Mouse (Mus musculus) embryonic facial prominence, embryonic 10.5 days (tissue): ENCODE results near the gene Cnot11. TPM values are rescaled to one million over a fixed set of nuclear protein-coding genes. Genes with fewer than 3 reads are reported as not detected.
"Not testable (repeated sequence)": the region's sequence is repeated elsewhere in the genome, so short reads cannot be mapped to it uniquely, and the experiment has no call there.

Experiments used
- DNase-seq: peaks from one replicate; pipeline ENCODE4 v3.0.0-alpha.2; 2017; ENCODE audit warnings: low spot score
- H3K27ac ChIP-seq: fragments of 300-500 bp; sonication (generic); replicated peaks from 2 replicates; pipeline ENCODE4 v1.5.1; 2016; ENCODE audit warnings: mild to moderate bottlenecking
- H3K27me3 ChIP-seq: fragments of 300-500 bp; sonication (generic); replicated peaks from 2 replicates; pipeline ENCODE4 v1.6.1; 2016; ENCODE audit warnings: low read depth, mild to moderate bottlenecking; ENCODE audit not compliant: poor library complexity, severe bottlenecking
- H3K36me3 ChIP-seq: fragments of 300-500 bp; sonication (generic); replicated peaks from 2 replicates; pipeline ENCODE4 v1.6.1; 2016; ENCODE audit warnings: mild to moderate bottlenecking, moderate library complexity
- H3K4me1 ChIP-seq: fragments of 300-500 bp; sonication (generic); 2 replicates; pipeline ENCODE4 v1.6.1; 2016
- H3K4me3 ChIP-seq: fragments of 300-500 bp; sonication (generic); 2 replicates; pipeline ENCODE4 v1.5.1; 2016; ENCODE audit warnings: mild to moderate bottlenecking, moderate library complexity
- H3K9me3 ChIP-seq: fragments of 300-500 bp; sonication (generic); 2 replicates; pipeline ENCODE4 v1.6.1; 2016; ENCODE audit warnings: mild to moderate bottlenecking
- WGBS: fragments of 180-500 bp; shearing (Covaris S2); methylation state at CpG from one replicate; pipeline ENCODE4 v1.1.7; 2016; 5-methylcytosine and 5-hydroxymethylcytosine counted together
- polyA plus RNA-seq: library from polyadenylated mRNA; unstranded; fragments of >200 nt; fragmentation: Nextera tagmentation; extraction: Ambion mirVana; gene quantifications from 2 replicates; pipeline ENCODE4 v1.2.1, GENCODE M21; 2016

Gene Cnot11
- polyA plus RNA-seq, 1 experiment from 2014 or later, result 23.2 TPM

DNA sequence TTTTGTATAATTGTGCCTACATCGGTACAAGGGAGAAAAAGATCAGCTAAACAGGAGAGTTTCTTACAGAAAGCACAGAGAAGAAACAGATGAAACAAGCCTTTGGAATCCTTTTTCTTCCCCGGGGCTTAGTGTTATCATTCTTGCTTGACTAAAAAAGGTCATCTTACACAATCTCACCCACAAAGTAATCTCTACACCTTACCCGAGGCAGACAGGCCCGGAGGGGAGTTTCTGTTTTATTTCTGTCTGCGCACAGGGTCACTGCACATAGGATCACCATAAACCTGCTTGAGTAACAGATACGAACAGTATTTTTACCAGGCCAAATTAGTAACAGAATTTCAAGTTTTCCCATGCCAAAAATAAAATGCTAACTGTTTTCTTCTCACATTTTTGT lies 36.9 kb downstream of the Cnot11 start:
- no peak for DNase-seq
- 66% methylated on average over 6 of the region's 6 CpGs for WGBS
- Histone ChIP-seq H3K27me3 (no peaks in the 10 kb centered on the region), H3K36me3 (peaks cover 20% of the 10 kb centered on the region), H3K27ac (no peak overlapping the region), H3K4me1 (peaks cover 30% of the 10 kb centered on the region), H3K4me3 (no peak overlapping the region), H3K9me3 (no peaks in the 10 kb centered on the region)

GRCm38 (mm10) chr1:39573890-39574289 lies 39.1 kb downstream of the Cnot11 start:
- H3K4me3 ChIP-seq, result no peak overlapping the region
- H3K27ac ChIP-seq, result no peak overlapping the region
- no peaks in the 10 kb centered on the region for H3K27me3 ChIP-seq
- 90% methylated on average over 7 of the region's 7 CpGs for WGBS
- no peaks in the 10 kb centered on the region for H3K9me3 ChIP-seq
- peaks cover 47% of the 10 kb centered on the region for H3K4me1 ChIP-seq
- no peak for DNase-seq
- peaks cover 20% of the 10 kb centered on the region for H3K36me3 ChIP-seq

- Histone ChIP-seq H3K27ac (peak overlapping the region; percentile 97), H3K27me3 (no peaks in the 10 kb centered on the region), H3K9me3 (no peaks in the 10 kb centered on the region), H3K4me1 (peaks cover 54% of the 10 kb centered on the region), H3K4me3 (peak overlapping the region; percentile 85), H3K36me3 (peaks cover 5% of the 10 kb centered on the region)
- DNase-seq, result no peak
- WGBS, result 26% methylated on average over 8 of the region's 8 CpGs
Measured at GRCm38 (mm10) chr1:39575778-39576375, 41.1 kb downstream of the Cnot11 start.

GRCm38 (mm10) chr1:39576431-39577243 lies 41.8 kb downstream of the Cnot11 start:
- peaks cover 54% of the 10 kb centered on the region for H3K4me1 ChIP-seq
- no peaks in the 10 kb centered on the region for H3K9me3 ChIP-seq
- under 1% methylated on average over 88 of the region's 88 CpGs for WGBS
- peaks cover 5% of the 10 kb centered on the region for H3K36me3 ChIP-seq
- no peaks in the 10 kb centered on the region for H3K27me3 ChIP-seq
- H3K27ac ChIP-seq, result peak overlapping the region; percentile 97
- peak overlapping the region; percentile 85 for H3K4me3 ChIP-seq
- peak; percentile 79 for DNase-seq

DNA sequence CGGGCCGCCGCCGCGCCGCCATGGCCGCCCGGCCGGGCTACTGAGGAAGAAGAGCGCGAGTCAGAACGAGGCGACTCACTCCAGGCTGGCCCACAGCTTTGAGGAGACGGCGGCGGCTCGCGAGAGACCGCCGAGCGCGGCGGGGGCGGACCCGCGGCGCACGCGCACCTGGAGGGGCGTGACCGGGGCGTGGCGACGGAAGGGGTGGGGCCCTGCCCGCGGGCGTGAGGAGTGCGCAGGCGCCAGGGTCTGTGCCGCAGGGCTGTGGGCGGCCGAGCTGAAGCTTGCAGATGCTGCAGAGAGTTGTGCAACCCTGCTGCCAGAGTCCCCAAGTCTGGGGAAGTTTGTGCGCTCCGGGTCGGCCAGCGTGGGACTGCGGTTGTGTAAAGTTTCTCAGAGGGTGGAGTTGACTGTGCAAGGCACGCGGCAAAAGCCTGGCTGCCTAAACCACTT lies 42.5 kb downstream of the Cnot11 start, which contains the start of gene Rnf149:
TSS of gene Rnf149 (minus strand) at position 153 of the 453 bp plus-strand sequence.
- peak within 1 kb of the TSS; percentile 97 for H3K27ac ChIP-seq
- WGBS, result under 1% methylated on average over 49 of the region's 49 CpGs

GRCm38 (mm10) chr1:39578446-39578845 lies 43.7 kb downstream of the Cnot11 start:
- no peak for DNase-seq
- H3K4me3 ChIP-seq, result no peak overlapping the region
- no peaks in the 10 kb centered on the region for H3K9me3 ChIP-seq
- WGBS, result 84% methylated on average over 5 of the region's 5 CpGs
- peak overlapping the region; percentile 44; the same call in 1 of the 2 replicates for H3K27ac ChIP-seq
- no peaks in the 10 kb centered on the region for H3K27me3 ChIP-seq
- no peaks in the 10 kb centered on the region for H3K36me3 ChIP-seq
- peaks cover 49% of the 10 kb centered on the region for H3K4me1 ChIP-seq

More for the DNA sequence above, 42.5 kb downstream of the Cnot11 start, which contains the start of gene Rnf149:
- peak; percentile 99 for DNase-seq
- Histone ChIP-seq H3K36me3 (peaks cover 3% of the 10 kb centered on the region), H3K4me1 (peaks cover 53% of the 10 kb centered on the region), H3K9me3 (no peaks in the 10 kb centered on the region), H3K4me3 (peak within 1 kb of the TSS; percentile 85), H3K27me3 (no peaks in the 10 kb centered on the region)

DNA sequence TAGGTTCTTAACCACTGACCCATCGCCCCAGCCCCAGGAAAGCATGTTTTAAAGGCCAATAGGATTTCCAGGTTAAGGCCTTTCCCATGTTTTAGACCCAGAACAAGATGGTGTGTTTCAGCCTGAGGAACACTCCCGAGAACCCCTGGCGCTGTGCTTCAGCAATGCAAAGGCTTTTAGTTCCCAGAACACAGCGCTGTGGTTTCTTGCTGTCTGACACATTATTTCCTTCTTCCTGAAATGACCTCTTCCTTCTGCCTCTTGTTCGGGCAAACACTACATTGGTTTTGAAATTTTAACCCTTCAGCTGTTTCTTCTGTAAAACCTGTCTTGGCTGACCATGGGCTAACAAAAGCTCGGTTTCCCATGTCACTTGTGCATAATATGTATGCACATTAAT lies 44.3 kb downstream of the Cnot11 start:
- Histone ChIP-seq H3K36me3 (no peaks in the 10 kb centered on the region), H3K4me3 (no peak overlapping the region), H3K27me3 (no peaks in the 10 kb centered on the region), H3K9me3 (no peaks in the 10 kb centered on the region), H3K27ac (no peak overlapping the region), H3K4me1 (peaks cover 48% of the 10 kb centered on the region)
- no peak for DNase-seq
- 82% methylated on average over 6 of the region's 6 CpGs for WGBS

DNA sequence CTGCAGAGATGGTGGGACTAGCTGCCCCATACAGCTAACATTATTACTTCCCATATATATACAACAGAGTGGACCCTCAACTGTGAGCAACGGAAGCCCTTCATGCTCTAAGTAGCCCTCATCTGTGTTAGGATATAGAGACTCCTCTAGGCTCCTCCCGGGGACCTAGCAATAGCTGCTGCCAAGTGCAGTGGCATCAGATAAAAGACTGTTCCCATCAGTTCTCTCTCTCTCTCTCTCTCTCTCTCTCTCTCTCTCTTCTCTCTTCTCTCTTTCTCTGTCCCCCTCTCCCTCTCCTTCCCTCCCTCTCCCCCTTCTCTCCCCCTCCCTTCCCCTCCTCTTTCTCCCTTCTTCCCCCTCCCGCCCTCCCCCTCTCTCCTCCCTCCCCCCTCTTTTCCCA lies 46.4 kb downstream of the Cnot11 start:
- Histone ChIP-seq H3K9me3 (no peaks in the 10 kb centered on the region), H3K4me1 (peaks cover 28% of the 10 kb centered on the region), H3K27me3 (no peaks in the 10 kb centered on the region), H3K36me3 (no peaks in the 10 kb centered on the region), H3K27ac (no peak overlapping the region), H3K4me3 (no peak overlapping the region)
- DNase-seq, result no peak
- 87% methylated on average over 2 of the region's 3 CpGs for WGBS

GRCm38 (mm10) chr1:39583173-39583572 lies 48.4 kb downstream of the Cnot11 start:
- Histone ChIP-seq H3K9me3 (no peaks in the 10 kb centered on the region), H3K4me1 (peaks cover 18% of the 10 kb centered on the region), H3K36me3 (no peaks in the 10 kb centered on the region), H3K27ac (no peak overlapping the region), H3K4me3 (no peak overlapping the region), H3K27me3 (no peaks in the 10 kb centered on the region)
- WGBS, result 91% methylated on average over 9 of the region's 9 CpGs
- DNase-seq, result no peak

DNA sequence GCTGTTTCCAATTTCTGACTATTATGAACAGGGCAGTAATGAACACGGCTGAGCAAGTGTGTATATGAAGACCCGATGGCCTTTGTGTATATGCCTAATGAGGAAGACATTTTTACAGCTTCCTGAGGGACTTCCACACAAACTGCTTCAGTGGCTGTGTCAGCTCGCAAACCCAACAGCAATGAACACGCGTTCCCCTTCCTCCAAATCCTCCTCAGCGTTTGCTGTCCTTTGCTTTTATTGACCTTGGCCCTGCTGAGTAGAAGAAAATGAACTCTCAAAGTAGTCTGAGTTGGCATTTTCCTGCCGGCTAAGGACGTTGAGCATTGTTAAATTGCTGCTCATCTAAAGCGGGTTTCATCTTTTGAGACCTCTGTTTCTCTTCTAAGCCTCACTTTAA lies 50.6 kb downstream of the Cnot11 start:
- Histone ChIP-seq H3K4me1 (0 out of 2 replicates have a peak, but pooled peaks cover 5% of the 10 kb centered on the region), H3K4me3 (no peak overlapping the region), H3K27me3 (no peaks in the 10 kb centered on the region), H3K36me3 (no peaks in the 10 kb centered on the region), H3K9me3 (no peaks in the 10 kb centered on the region), H3K27ac (no peak overlapping the region)
- 87% methylated on average over 9 of the region's 9 CpGs for WGBS
- no peak for DNase-seq

GRCm38 (mm10) chr1:39590193-39590592 lies 55.4 kb downstream of the Cnot11 start:
- Histone ChIP-seq H3K4me1 (no peaks in the 10 kb centered on the region), H3K9me3 (no peaks in the 10 kb centered on the region), H3K27ac (no peak overlapping the region), H3K36me3 (no peaks in the 10 kb centered on the region), H3K27me3 (no peaks in the 10 kb centered on the region), H3K4me3 (no peak overlapping the region)
- 86% methylated on average over 5 of the region's 5 CpGs for WGBS
- no peak for DNase-seq

DNA sequence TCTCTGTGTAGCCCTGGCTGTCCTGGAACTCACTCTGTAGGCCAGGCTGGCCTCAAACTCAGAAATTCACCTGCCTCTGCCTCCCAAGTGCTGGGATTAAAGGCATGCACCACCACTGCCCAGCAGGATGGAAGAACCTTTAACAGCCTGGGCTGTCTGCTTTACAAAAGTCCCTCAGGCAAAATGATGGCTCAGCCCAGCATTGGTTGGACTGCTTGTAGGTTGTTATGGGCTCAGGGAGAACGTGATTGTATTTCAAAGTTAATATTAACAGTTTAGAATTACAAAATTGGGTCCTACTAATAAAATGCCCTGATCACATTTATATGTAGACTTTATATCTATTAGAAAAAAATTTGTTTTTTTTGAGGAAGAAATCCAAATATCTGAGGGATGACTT lies 56.8 kb downstream of the Cnot11 start:
- H3K27me3 ChIP-seq, H3K27ac ChIP-seq, H3K9me3 ChIP-seq, H3K4me1 ChIP-seq, H3K4me3 ChIP-seq, H3K36me3 ChIP-seq, DNase-seq: not testable (repeated sequence)
- 75% methylated on average over 1 of the region's 1 CpGs for whole genome bisulfite sequencing

- no peak overlapping the region for H3K4me3 ChIP-seq
- WGBS, result 81% methylated on average over 4 of the region's 4 CpGs
- no peak overlapping the region for H3K27ac ChIP-seq
- no peaks in the 10 kb centered on the region for H3K9me3 ChIP-seq
- no peaks in the 10 kb centered on the region for H3K36me3 ChIP-seq
- H3K27me3 ChIP-seq, result no peaks in the 10 kb centered on the region
- H3K4me1 ChIP-seq, result no peaks in the 10 kb centered on the region
- DNase-seq, result no peak
Measured at GRCm38 (mm10) chr1:39592090-39592489, 57.3 kb downstream of the Cnot11 start.
